Mouse (Mus musculus) lung, adult 2 months (tissue): Measurements from ENCODE around the gene Esrp2. TPM values are rescaled to one million over a fixed set of nuclear protein-coding genes. Genes with fewer than 3 reads are reported as not detected.

ENCODE experiments used
- DNase-seq: peaks from one replicate; pipeline ENCODE4 v3.0.0; 2022
- H3K4me1 ChIP-seq: fragments of 200-500 bp; 2 replicates; pipeline ENCODE4 v1.6.1; 2011; ENCODE audit warnings: low read length; ENCODE audit not compliant: control insufficient read depth, insufficient read depth
- H3K4me3 ChIP-seq: fragments of 200-500 bp; replicated peaks from 2 replicates; pipeline ENCODE3; 2011; ENCODE audit warnings: low read depth, mild to moderate bottlenecking, control low read depth, low read length; ENCODE audit errors: extremely low read depth
- CTCF ChIP-seq: fragments of 200-500 bp; IDR thresholded peaks from 2 replicates; pipeline ENCODE4 v1.5.1; 2011; ENCODE audit warnings: mild to moderate bottlenecking, low read length, control low read depth; ENCODE audit not compliant: insufficient read depth
- POLR2A ChIP-seq: fragments of 200-500 bp; IDR thresholded peaks from 2 replicates; pipeline ENCODE4 v1.6.1; 2011; ENCODE audit warnings: low read depth, mild to moderate bottlenecking, control low read depth, low read length, borderline replicate concordance; ENCODE audit errors: extremely low read depth
- WGBS: fragments of 180-500 bp; shearing (Covaris S2); methylation state at CpG from one replicate; pipeline ENCODE4 v1.1.7; 2018; 5-methylcytosine and 5-hydroxymethylcytosine counted together
- polyA plus RNA-seq: library from polyadenylated mRNA; depleted of rRNA; stranded (reverse); fragments of >200 nt; gene quantifications from 2 replicates; pipeline ENCODE4 v1.2.3, GENCODE M21; 2012

Gene Esrp2
- polyA plus RNA-seq, 1 experiment, result 47.0 TPM

DNA sequence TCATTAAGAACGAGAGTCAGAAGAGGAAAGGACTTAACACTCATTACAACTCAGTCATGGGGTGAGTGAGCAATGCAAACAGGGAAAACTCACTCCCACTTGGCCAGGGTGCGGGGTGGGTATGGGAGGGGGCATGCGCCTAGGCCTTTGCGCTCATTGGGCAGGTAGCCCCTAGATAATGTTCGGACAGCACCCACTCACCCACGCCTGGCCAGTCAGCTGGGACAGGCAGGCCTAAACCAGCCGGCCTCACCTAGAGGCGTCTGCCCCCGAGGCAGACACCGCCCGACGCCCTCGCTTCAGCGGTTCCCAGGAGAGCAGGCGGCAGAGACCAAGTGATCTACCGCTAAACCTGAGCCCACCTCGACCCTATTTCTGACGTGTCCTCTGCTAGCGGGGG is 1.1 kb downstream of the Esrp2 start:
- WGBS, result 12% methylated on average over 19 of the region's 19 CpGs
- H3K4me1 ChIP-seq, result peaks cover 8% of the 10 kb centered on the region; the same call in 1 of the 2 replicates
- no peak for DNase-seq
- peak overlapping the region; percentile 75 for H3K4me3 ChIP-seq
- TF ChIP-seq CTCF, result no peak
- peak; percentile 63; the same call in 1 of the 2 replicates for TF ChIP-seq POLR2A

DNA sequence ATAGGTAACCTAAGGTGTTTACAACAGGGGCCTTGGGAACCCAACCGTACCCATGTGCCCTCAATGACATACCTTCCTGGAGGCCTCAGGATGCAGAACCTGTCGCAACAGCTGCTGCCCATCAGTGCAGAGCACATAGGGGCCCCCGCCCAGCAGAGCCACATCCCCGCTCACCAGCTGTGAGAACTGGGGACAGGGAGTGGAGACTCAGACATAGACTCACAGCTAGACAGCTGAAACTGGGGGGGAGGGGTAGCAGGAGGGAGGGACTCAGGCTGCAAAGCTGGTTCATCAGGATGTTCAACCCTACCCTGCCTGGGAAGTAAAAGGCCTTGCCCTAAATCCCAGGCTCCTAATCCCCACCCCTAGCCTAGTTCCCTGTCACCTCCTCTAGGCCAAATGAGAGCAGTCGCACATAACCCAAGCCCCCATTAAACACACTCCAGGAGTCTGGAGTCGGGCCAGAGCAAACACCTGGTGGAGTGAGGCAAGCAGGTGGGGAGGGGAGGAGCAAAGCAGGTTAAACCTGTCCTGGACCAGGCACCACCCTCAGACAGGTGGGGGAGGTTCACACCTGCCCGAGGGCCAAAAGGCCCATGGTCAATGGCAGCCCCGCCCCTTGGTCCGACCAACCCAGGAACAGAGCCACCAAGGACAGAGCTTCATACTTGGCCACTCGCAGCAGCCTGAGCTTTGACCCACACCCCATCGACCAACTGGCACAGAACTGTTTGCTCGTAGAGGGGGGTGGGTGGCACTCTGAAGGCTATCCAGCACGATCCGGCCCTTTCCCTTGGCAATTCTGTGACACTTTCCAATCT is 1.8 kb downstream of the Esrp2 start:
- TF ChIP-seq POLR2A, result peak; percentile 59; the same call in 1 of the 2 replicates
- no peak for TF ChIP-seq CTCF
- peaks cover 7% of the 10 kb centered on the region; the same call in 1 of the 2 replicates for H3K4me1 ChIP-seq
- 31% methylated on average over 14 of the region's 14 CpGs for WGBS
- peak overlapping the region; percentile 75 for H3K4me3 ChIP-seq
- DNase-seq, result peak; percentile 94

DNA sequence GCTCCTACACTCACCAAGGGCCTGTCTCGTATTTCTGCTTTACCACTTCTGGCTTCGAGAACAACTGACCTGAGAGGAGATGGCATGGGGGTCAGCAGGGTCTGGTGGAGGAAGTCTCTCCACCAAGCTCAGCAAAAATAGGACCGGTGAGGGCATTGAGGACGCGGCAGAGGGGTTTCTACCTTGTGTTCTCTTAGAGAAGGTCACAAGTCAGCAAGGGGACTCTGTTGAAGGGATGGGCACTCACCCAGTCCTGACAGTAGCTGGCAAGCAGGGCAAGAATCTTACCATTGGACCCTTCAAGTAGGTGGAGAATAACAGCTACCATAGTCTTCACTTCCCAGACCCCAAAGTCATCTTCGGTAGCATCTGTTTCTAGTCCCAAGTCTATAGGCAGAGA is 2.8 kb downstream of the Esrp2 start:
- 67% methylated on average over 6 of the region's 6 CpGs for whole genome bisulfite sequencing

GRCm38 (mm10) chr8:106133526-106133925 is 3.2 kb downstream of the Esrp2 start:
- H3K4me3 ChIP-seq, result no peak overlapping the region
- TF ChIP-seq CTCF (no peak), POLR2A (no peak)
- H3K4me1 ChIP-seq, result peaks cover 5% of the 10 kb centered on the region; the same call in 1 of the 2 replicates
- WGBS, result 48% methylated on average over 13 of the region's 13 CpGs
- no peak for DNase-seq

More for the DNA sequence above, 2.8 kb downstream of the Esrp2 start:
- no peak for DNase-seq
- H3K4me3 ChIP-seq, result no peak overlapping the region
- no peak for TF ChIP-seq CTCF
- TF ChIP-seq POLR2A, result no peak
- peaks cover 7% of the 10 kb centered on the region; the same call in 1 of the 2 replicates for H3K4me1 ChIP-seq

GRCm38 (mm10) chr8:106132356-106132755 is 4.4 kb downstream of the Esrp2 start:
- H3K4me1 ChIP-seq, result 0 out of 2 replicates have a peak, but pooled peaks cover 5% of the 10 kb centered on the region
- H3K4me3 ChIP-seq, result no peak overlapping the region
- DNase-seq, result no peak
- TF ChIP-seq CTCF (no peak), POLR2A (no peak)
- whole genome bisulfite sequencing, result 85% methylated on average over 11 of the region's 11 CpGs

- no peak for TF ChIP-seq POLR2A
- TF ChIP-seq CTCF, result no peak
- 85% methylated on average over 7 of the region's 7 CpGs for WGBS
Measured at GRCm38 (mm10) chr8:106131488-106132222, 5.1 kb downstream of the Esrp2 start.

DNA sequence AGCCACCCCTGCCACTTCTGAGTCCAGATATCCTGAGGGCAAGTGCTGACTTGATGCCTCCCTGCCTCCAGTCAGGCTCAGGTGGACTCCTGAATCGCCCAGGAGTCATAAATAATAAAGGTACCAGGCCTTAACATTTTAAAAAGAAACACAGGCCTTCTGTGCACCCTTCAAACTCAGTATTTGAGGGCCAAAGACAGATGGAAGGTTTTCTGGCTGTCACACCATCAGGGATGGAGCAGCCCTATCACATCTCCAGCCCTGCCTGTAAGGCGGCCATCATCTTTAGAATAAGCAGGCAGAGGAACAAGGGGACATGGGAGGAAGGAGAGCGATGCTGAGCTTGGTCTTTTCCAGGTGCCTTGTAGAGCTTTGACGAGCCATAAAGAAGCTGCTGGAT is 5.8 kb downstream of the Esrp2 start:
- H3K4me1 ChIP-seq, result 0 out of 2 replicates have a peak, but pooled peaks cover 5% of the 10 kb centered on the region
- DNase-seq, result no peak
- H3K4me3 ChIP-seq, result no peak overlapping the region
- WGBS, result 93% methylated on average over 4 of the region's 4 CpGs
- TF ChIP-seq CTCF (no peak), POLR2A (no peak)

More at GRCm38 (mm10) chr8:106131488-106132222, 5.1 kb downstream of the Esrp2 start:
- Histone ChIP-seq H3K4me3 (no peak overlapping the region), H3K4me1 (0 out of 2 replicates have a peak, but pooled peaks cover 5% of the 10 kb centered on the region)
- no peak for DNase-seq

GRCm38 (mm10) chr8:106130505-106130904 is 6.3 kb downstream of the Esrp2 start:
- TF ChIP-seq CTCF (no peak), POLR2A (no peak)
- WGBS, result 65% methylated on average over 2 of the region's 2 CpGs
- H3K4me3 ChIP-seq, result no peak overlapping the region
- H3K4me1 ChIP-seq, result 0 out of 2 replicates have a peak, but pooled peaks cover 5% of the 10 kb centered on the region
- DNase-seq, result no peak

- H3K4me1 ChIP-seq, result 0 out of 2 replicates have a peak, but pooled peaks cover 5% of the 10 kb centered on the region
- TF ChIP-seq CTCF (no peak), POLR2A (no peak)
- H3K4me3 ChIP-seq, result no peak overlapping the region
- DNase-seq, result no peak
- WGBS, result 70% methylated on average over 2 of the region's 2 CpGs
Measured at GRCm38 (mm10) chr8:106129997-106130396, 6.8 kb downstream of the Esrp2 start.
